Mouse (Mus musculus) olfactory bulb, adult 2 months (tissue): Measurements from ENCODE around the gene Prkcz.

Experiments used
- CTCF ChIP-seq: fragments of 200-500 bp; IDR thresholded peaks from 2 replicates; pipeline ENCODE4 v1.5.1; 2012; ENCODE audit warnings: low read depth, mild to moderate bottlenecking, low read length, moderate library complexity; ENCODE audit not compliant: insufficient read depth
- POLR2A ChIP-seq: fragments of 200-500 bp; IDR thresholded peaks from 2 replicates; pipeline ENCODE4 v1.6.1; 2012; ENCODE audit warnings: mild to moderate bottlenecking, low read depth, low read length, moderate library complexity; ENCODE audit not compliant: insufficient read depth

DNA sequence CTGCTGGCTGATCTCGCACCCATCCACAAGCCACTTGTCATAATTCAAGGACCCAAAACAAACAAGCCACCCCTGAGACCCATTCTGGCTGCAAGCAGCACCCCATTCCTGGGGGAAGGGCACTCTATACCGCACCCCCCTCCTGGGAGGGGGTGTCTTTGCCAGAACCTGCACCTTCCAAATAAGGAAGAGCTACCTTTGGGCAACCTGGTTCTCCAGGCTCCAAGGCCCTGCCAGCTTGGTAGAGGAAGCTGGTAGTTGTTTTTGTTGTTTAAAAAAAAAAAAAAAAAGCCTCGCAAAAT is 16.9 kb downstream of the Prkcz start:
- TF ChIP-seq CTCF: no peak
- no peak for TF ChIP-seq POLR2A
